Mouse (Mus musculus): ENCODE measurements at regions not wholly inside any gene's neighbourhood (a gene's known extent, or its start where the extent isn't known, plus 50 kb on each side); places are given as distances from the start of the nearest gene placed in this dataset.

- Histone ChIP-seq H3ac (ENCODE audit: control insufficient read depth, insufficient read length, low read depth) (no peak overlapping the region), H3K79me2 (ENCODE audit: control insufficient read depth, insufficient read depth) (no peaks in the 10 kb centered on the region), H3K27me3 (ENCODE audit: control insufficient read depth, insufficient read depth, insufficient read length) (no peaks in the 10 kb centered on the region), H3K79me3 (ENCODE audit: low read depth) (no peaks in the 10 kb centered on the region), H3K36me3 (ENCODE audit: control insufficient read depth, insufficient read depth) (no peaks in the 10 kb centered on the region), H3K4me3 (ENCODE audit: insufficient read depth, poor library complexity, severe bottlenecking) (no peak overlapping the region)
- no peak for TF ChIP-seq USF1 (IDR thresholded peaks at IDR 0.05; ENCODE audit: low read depth)
- TF ChIP-seq CTCF (IDR thresholded peaks at IDR 0.05; ENCODE audit: control insufficient read depth, insufficient read depth, insufficient read length) = no peak
- TF ChIP-seq MAX (IDR thresholded peaks at IDR 0.05) = no peak
- TF ChIP-seq MYOG (IDR thresholded peaks at IDR 0.05; ENCODE audit: control insufficient read depth, extremely low read depth, insufficient read length) = no peak
- no peak for TF ChIP-seq FOSL1 (IDR thresholded peaks at IDR 0.05; ENCODE audit: insufficient read depth, low read length, poor library complexity, severe bottlenecking)
- no peak for TF ChIP-seq MYOD1 (IDR thresholded peaks at IDR 0.05; ENCODE audit: control insufficient read depth, insufficient read length, low read depth)
- no peak for TF ChIP-seq CEBPB (IDR thresholded peaks at IDR 0.05; ENCODE audit: low read depth)
Observed at GRCm38 (mm10) chr13:44441061-44441460, 288.2 kb upstream of the Jarid2 start.

DNA sequence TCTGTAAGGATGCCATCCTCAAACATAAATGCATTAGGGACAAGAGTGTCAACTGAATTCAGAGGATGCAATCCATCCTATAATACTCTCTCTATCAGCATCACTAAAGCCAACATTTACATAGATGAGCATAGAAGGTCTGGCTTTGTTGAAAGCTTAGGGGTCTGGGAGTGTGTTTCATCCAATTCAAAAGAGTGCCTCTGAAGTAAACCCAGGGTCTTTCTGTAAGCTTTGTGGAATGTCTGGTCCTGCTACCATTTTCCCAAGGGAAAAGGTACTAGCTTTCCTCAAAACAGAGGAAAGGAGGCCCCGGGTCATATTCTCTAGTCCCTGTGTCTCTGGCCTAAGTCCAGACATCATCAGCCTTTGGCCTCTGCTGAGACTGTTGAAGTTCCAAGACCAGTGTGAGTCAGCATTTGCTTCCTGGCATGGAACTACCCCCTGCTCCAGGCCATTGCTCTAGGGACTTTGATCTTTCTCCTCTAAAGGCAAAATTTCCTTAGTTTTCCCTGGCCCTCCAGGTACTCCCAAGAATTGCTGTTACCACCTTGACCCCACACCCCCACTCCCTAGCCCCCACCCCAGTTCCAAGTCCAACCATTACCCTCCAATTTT, 280.0 kb upstream of the Jarid2 start:
- Histone ChIP-seq H3K4me3 (ENCODE audit: insufficient read depth, poor library complexity, severe bottlenecking) (no peak overlapping the region), H3K79me2 (ENCODE audit: control insufficient read depth, insufficient read depth) (no peaks in the 10 kb centered on the region), H3K79me3 (ENCODE audit: low read depth) (no peaks in the 10 kb centered on the region), H3K27me3 (ENCODE audit: control insufficient read depth, insufficient read depth, insufficient read length) (no peaks in the 10 kb centered on the region), H3ac (ENCODE audit: control insufficient read depth, insufficient read length, low read depth) (no peak overlapping the region), H3K36me3 (ENCODE audit: control insufficient read depth, insufficient read depth) (no peaks in the 10 kb centered on the region)
- TF ChIP-seq MYOD1 (IDR thresholded peaks at IDR 0.05; ENCODE audit: control insufficient read depth, insufficient read length, low read depth) (no peak), CTCF (IDR thresholded peaks at IDR 0.05; ENCODE audit: control insufficient read depth, insufficient read depth, insufficient read length) (no peak), FOSL1 (IDR thresholded peaks at IDR 0.05; ENCODE audit: insufficient read depth, low read length, poor library complexity, severe bottlenecking) (no peak), MAX (IDR thresholded peaks at IDR 0.05) (no peak), USF1 (IDR thresholded peaks at IDR 0.05; ENCODE audit: low read depth) (no peak), MYOG (IDR thresholded peaks at IDR 0.05; ENCODE audit: control insufficient read depth, extremely low read depth, insufficient read length) (no peak), CEBPB (IDR thresholded peaks at IDR 0.05; ENCODE audit: low read depth) (no peak)

GRCm38 (mm10) chr13:44451224-44451623, 278.1 kb upstream of the Jarid2 start:
- Histone ChIP-seq H3K79me2 (ENCODE audit: control insufficient read depth, insufficient read depth) (no peaks in the 10 kb centered on the region), H3K79me3 (ENCODE audit: low read depth) (no peaks in the 10 kb centered on the region), H3K36me3 (ENCODE audit: control insufficient read depth, insufficient read depth) (no peaks in the 10 kb centered on the region), H3K4me3 (ENCODE audit: insufficient read depth, poor library complexity, severe bottlenecking) (no peak overlapping the region), H3K27me3 (ENCODE audit: control insufficient read depth, insufficient read depth, insufficient read length) (no peaks in the 10 kb centered on the region), H3ac (ENCODE audit: control insufficient read depth, insufficient read length, low read depth) (no peak overlapping the region)
- no peak for TF ChIP-seq MYOD1 (IDR thresholded peaks at IDR 0.05; ENCODE audit: control insufficient read depth, insufficient read length, low read depth)
- no peak for TF ChIP-seq MYOG (IDR thresholded peaks at IDR 0.05; ENCODE audit: control insufficient read depth, extremely low read depth, insufficient read length)
- TF ChIP-seq USF1 (IDR thresholded peaks at IDR 0.05; ENCODE audit: low read depth) = no peak
- no peak for TF ChIP-seq CEBPB (IDR thresholded peaks at IDR 0.05; ENCODE audit: low read depth)
- no peak for TF ChIP-seq FOSL1 (IDR thresholded peaks at IDR 0.05; ENCODE audit: insufficient read depth, low read length, poor library complexity, severe bottlenecking)
- no peak for TF ChIP-seq CTCF (IDR thresholded peaks at IDR 0.05; ENCODE audit: control insufficient read depth, insufficient read depth, insufficient read length)
- TF ChIP-seq MAX (IDR thresholded peaks at IDR 0.05) = no peak

- Histone ChIP-seq H3K4me3 (ENCODE audit: insufficient read depth, poor library complexity, severe bottlenecking) (no peak overlapping the region), H3ac (ENCODE audit: control insufficient read depth, insufficient read length, low read depth) (no peak overlapping the region), H3K79me2 (ENCODE audit: control insufficient read depth, insufficient read depth) (no peaks in the 10 kb centered on the region), H3K27me3 (ENCODE audit: control insufficient read depth, insufficient read depth, insufficient read length) (no peaks in the 10 kb centered on the region), H3K36me3 (ENCODE audit: control insufficient read depth, insufficient read depth) (no peaks in the 10 kb centered on the region), H3K79me3 (ENCODE audit: low read depth) (no peaks in the 10 kb centered on the region)
- TF ChIP-seq MYOD1 (IDR thresholded peaks at IDR 0.05; ENCODE audit: control insufficient read depth, insufficient read length, low read depth) (no peak), USF1 (IDR thresholded peaks at IDR 0.05; ENCODE audit: low read depth) (no peak), CEBPB (IDR thresholded peaks at IDR 0.05; ENCODE audit: low read depth) (no peak), FOSL1 (IDR thresholded peaks at IDR 0.05; ENCODE audit: insufficient read depth, low read length, poor library complexity, severe bottlenecking) (no peak), CTCF (IDR thresholded peaks at IDR 0.05; ENCODE audit: control insufficient read depth, insufficient read depth, insufficient read length) (no peak), MAX (IDR thresholded peaks at IDR 0.05) (no peak), MYOG (IDR thresholded peaks at IDR 0.05; ENCODE audit: control insufficient read depth, extremely low read depth, insufficient read length) (no peak)
Observed at GRCm38 (mm10) chr13:44453131-44453530, 276.1 kb upstream of the Jarid2 start.

DNA sequence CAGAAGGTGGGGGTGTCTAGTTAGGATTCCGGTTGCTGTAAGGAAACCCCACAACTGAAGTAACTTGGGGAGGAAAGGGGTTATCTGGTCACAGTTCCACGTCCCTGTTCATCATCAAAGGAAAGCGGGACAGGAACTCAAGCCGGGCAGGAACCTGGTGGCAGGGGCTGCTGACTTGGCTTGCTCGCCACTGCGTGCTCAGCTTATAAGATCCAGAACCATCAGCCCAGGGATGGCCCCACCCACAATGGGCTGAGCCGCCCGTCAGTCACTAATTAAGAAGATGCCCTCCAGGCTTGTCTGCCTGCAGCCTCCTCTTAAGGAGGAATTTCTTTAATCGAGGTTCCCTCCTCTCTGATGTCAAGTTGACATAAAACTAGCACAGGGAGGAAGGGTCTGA, 275.1 kb upstream of the Jarid2 start:
- Histone ChIP-seq H3K79me2 (ENCODE audit: control insufficient read depth, insufficient read depth) (no peaks in the 10 kb centered on the region), H3K4me3 (ENCODE audit: insufficient read depth, poor library complexity, severe bottlenecking) (no peak overlapping the region), H3K79me3 (ENCODE audit: low read depth) (no peaks in the 10 kb centered on the region), H3K36me3 (ENCODE audit: control insufficient read depth, insufficient read depth) (no peaks in the 10 kb centered on the region), H3ac (ENCODE audit: control insufficient read depth, insufficient read length, low read depth) (no peak overlapping the region), H3K27me3 (ENCODE audit: control insufficient read depth, insufficient read depth, insufficient read length) (no peaks in the 10 kb centered on the region)
- TF ChIP-seq CEBPB (IDR thresholded peaks at IDR 0.05; ENCODE audit: low read depth) = no peak
- TF ChIP-seq USF1 (IDR thresholded peaks at IDR 0.05; ENCODE audit: low read depth) = no peak
- TF ChIP-seq CTCF (IDR thresholded peaks at IDR 0.05; ENCODE audit: control insufficient read depth, insufficient read depth, insufficient read length) = no peak
- no peak for TF ChIP-seq MYOD1 (IDR thresholded peaks at IDR 0.05; ENCODE audit: control insufficient read depth, insufficient read length, low read depth)
- no peak for TF ChIP-seq MAX (IDR thresholded peaks at IDR 0.05)
- TF ChIP-seq MYOG (IDR thresholded peaks at IDR 0.05; ENCODE audit: control insufficient read depth, extremely low read depth, insufficient read length) = no peak
- no peak for TF ChIP-seq FOSL1 (IDR thresholded peaks at IDR 0.05; ENCODE audit: insufficient read depth, low read length, poor library complexity, severe bottlenecking)

Measured in C2C12 (cell line).